Mouse (Mus musculus) stomach, embryonic 15.5 days (tissue): ENCODE results near the gene Kctd6. TPM values are rescaled to one million over a fixed set of nuclear protein-coding genes. Genes with fewer than 3 reads are reported as not detected.
A peak's percentile ranks its signal among the peaks of the same experiment; 100 is the strongest.

Experiments
- ATAC-seq: fragments of 200-750 bp; cut with Nextera tagmentation; 2 replicates; pipeline ENCODE4 v1.8.0; 2017; ENCODE audit warnings: low read depth, moderate number of reproducible peaks, moderate TSS enrichment; ENCODE audit not compliant: insufficient read depth, low FRiP score
- H3K27ac ChIP-seq: fragments of 300-500 bp; sonication (generic); 2 replicates; pipeline ENCODE4 v1.5.1; 2015; ENCODE audit warnings: mild to moderate bottlenecking, inconsistent platforms
- H3K27me3 ChIP-seq: fragments of 300-500 bp; sonication (generic); replicated peaks from 2 replicates; pipeline ENCODE4 v1.6.1; 2015; ENCODE audit warnings: inconsistent platforms
- H3K36me3 ChIP-seq: fragments of 300-500 bp; sonication (generic); 2 replicates; pipeline ENCODE4 v1.6.1; 2015; ENCODE audit warnings: inconsistent platforms
- H3K4me1 ChIP-seq: fragments of 300-500 bp; sonication (generic); 2 replicates; pipeline ENCODE4 v1.6.1; 2015; ENCODE audit warnings: inconsistent platforms
- H3K4me2 ChIP-seq: fragments of 300-500 bp; sonication (generic); 2 replicates; pipeline ENCODE4 v1.6.1; 2015; ENCODE audit warnings: mild to moderate bottlenecking, inconsistent platforms
- H3K4me3 ChIP-seq: fragments of 300-500 bp; sonication (generic); replicated peaks from 2 replicates; pipeline ENCODE4 v1.5.1; 2015; ENCODE audit warnings: inconsistent platforms
- H3K9ac ChIP-seq: fragments of 300-500 bp; sonication (generic); 2 replicates; pipeline ENCODE4 v1.6.1; 2015; ENCODE audit warnings: inconsistent platforms
- H3K9me3 ChIP-seq: fragments of 300-500 bp; sonication (generic); 2 replicates; pipeline ENCODE4 v1.6.1; 2016; ENCODE audit warnings: inconsistent platforms
- WGBS: fragments of 180-500 bp; shearing (Covaris S2); methylation state at CpG from one replicate; pipeline ENCODE4 v1.1.7; 2015; 5-methylcytosine and 5-hydroxymethylcytosine counted together
- polyA plus RNA-seq: library from polyadenylated mRNA; unstranded; fragments of >200 nt; fragmentation: Nextera tagmentation; extraction: Ambion mirVana; gene quantifications from 2 replicates; pipeline ENCODE4 v1.2.1, GENCODE M21; 2015

Gene Kctd6
- polyA plus RNA-seq, 1 experiment from 2014 or later: 14.2 TPM

- Histone ChIP-seq H3K27ac (no peak overlapping the region), H3K4me3 (no peak overlapping the region), H3K9ac (no peak overlapping the region), H3K27me3 (no peaks in the 10 kb centered on the region), H3K4me2 (peak overlapping the region; percentile 89), H3K9me3 (no peaks in the 10 kb centered on the region), H3K4me1 (no peaks in the 10 kb centered on the region; the same call in 1 of the 2 replicates), H3K36me3 (no peaks in the 10 kb centered on the region)
- WGBS: 67% methylated on average over 5 of the region's 5 CpGs
- no peak for ATAC-seq
Measured at GRCm38 (mm10) chr14:8216100-8216499, 2.2 kb downstream of the Kctd6 start.

GRCm38 (mm10) chr14:8218238-8218637 lies 4.3 kb downstream of the Kctd6 start:
- 72% methylated on average over 7 of the region's 7 CpGs for WGBS
- Histone ChIP-seq H3K36me3 (0 out of 2 replicates have a peak, but pooled peaks cover 4% of the 10 kb centered on the region), H3K4me2 (no peak overlapping the region), H3K4me1 (no peaks in the 10 kb centered on the region; the same call in 1 of the 2 replicates), H3K27me3 (no peaks in the 10 kb centered on the region), H3K9ac (no peak overlapping the region), H3K27ac (no peak overlapping the region), H3K9me3 (no peaks in the 10 kb centered on the region), H3K4me3 (no peak overlapping the region)
- ATAC-seq: no peak

- Histone ChIP-seq H3K9me3 (no peaks in the 10 kb centered on the region), H3K36me3 (0 out of 2 replicates have a peak, but pooled peaks cover 4% of the 10 kb centered on the region), H3K4me3 (no peak overlapping the region), H3K4me1 (no peaks in the 10 kb centered on the region; the same call in 1 of the 2 replicates), H3K27me3 (no peaks in the 10 kb centered on the region), H3K27ac (no peak overlapping the region), H3K4me2 (no peak overlapping the region), H3K9ac (no peak overlapping the region)
- no peak for ATAC-seq
- 52% methylated on average over 10 of the region's 10 CpGs for WGBS
Measured at GRCm38 (mm10) chr14:8218730-8219380, 4.9 kb downstream of the Kctd6 start.

- Histone ChIP-seq H3K4me2 (no peak overlapping the region), H3K4me1 (no peaks in the 10 kb centered on the region; the same call in 1 of the 2 replicates), H3K9ac (no peak overlapping the region), H3K27ac (no peak overlapping the region), H3K36me3 (0 out of 2 replicates have a peak, but pooled peaks cover 7% of the 10 kb centered on the region), H3K27me3 (no peaks in the 10 kb centered on the region), H3K9me3 (no peaks in the 10 kb centered on the region), H3K4me3 (no peak overlapping the region)
- WGBS: 74% methylated on average over 11 of the region's 11 CpGs
- ATAC-seq: no peak
Measured at GRCm38 (mm10) chr14:8219876-8220275, 5.9 kb downstream of the Kctd6 start.

GRCm38 (mm10) chr14:8220306-8220705 lies 6.4 kb downstream of the Kctd6 start:
- H3K9me3 ChIP-seq: no peaks in the 10 kb centered on the region
- H3K4me1 ChIP-seq: no peaks in the 10 kb centered on the region
- WGBS: 67% methylated on average over 7 of the region's 7 CpGs
- no peak overlapping the region for H3K4me2 ChIP-seq
- no peak overlapping the region for H3K9ac ChIP-seq
- H3K27me3 ChIP-seq: no peaks in the 10 kb centered on the region
- H3K27ac ChIP-seq: no peak overlapping the region
- no peak for ATAC-seq
- no peak overlapping the region for H3K4me3 ChIP-seq
- H3K36me3 ChIP-seq: 0 out of 2 replicates have a peak, but pooled peaks cover 7% of the 10 kb centered on the region

GRCm38 (mm10) chr14:8220912-8221311 lies 7.0 kb downstream of the Kctd6 start:
- 79% methylated on average over 2 of the region's 2 CpGs for WGBS
- ATAC-seq: no peak
- H3K9me3 ChIP-seq: no peaks in the 10 kb centered on the region

GRCm38 (mm10) chr14:8222561-8222960 lies 8.6 kb downstream of the Kctd6 start:
- Histone ChIP-seq H3K9me3 (no peaks in the 10 kb centered on the region), H3K4me2 (no peak overlapping the region), H3K9ac (no peak overlapping the region), H3K4me1 (no peaks in the 10 kb centered on the region), H3K4me3 (no peak overlapping the region), H3K36me3 (0 out of 2 replicates have a peak, but pooled peaks cover 7% of the 10 kb centered on the region), H3K27ac (no peak overlapping the region), H3K27me3 (no peaks in the 10 kb centered on the region)
- WGBS: 95% methylated on average over 16 of the region's 16 CpGs
- ATAC-seq: no peak

More at GRCm38 (mm10) chr14:8220912-8221311, 7.0 kb downstream of the Kctd6 start:
- Histone ChIP-seq H3K4me2 (no peak overlapping the region), H3K4me1 (no peaks in the 10 kb centered on the region), H3K27me3 (no peaks in the 10 kb centered on the region), H3K9ac (no peak overlapping the region), H3K36me3 (0 out of 2 replicates have a peak, but pooled peaks cover 7% of the 10 kb centered on the region), H3K4me3 (no peak overlapping the region), H3K27ac (no peak overlapping the region)

GRCm38 (mm10) chr14:8223506-8224293 lies 9.8 kb downstream of the Kctd6 start:
- Histone ChIP-seq H3K4me3 (no peak overlapping the region), H3K36me3 (0 out of 2 replicates have a peak, but pooled peaks cover 7% of the 10 kb centered on the region), H3K4me2 (no peak overlapping the region), H3K27me3 (no peaks in the 10 kb centered on the region), H3K4me1 (no peaks in the 10 kb centered on the region), H3K9ac (no peak overlapping the region), H3K9me3 (no peaks in the 10 kb centered on the region), H3K27ac (no peak overlapping the region)
- 78% methylated on average over 10 of the region's 10 CpGs for WGBS
- no peak for ATAC-seq

- no peak overlapping the region for H3K9ac ChIP-seq
- WGBS: 72% methylated on average over 2 of the region's 2 CpGs
- ATAC-seq: no peak
- H3K4me2 ChIP-seq: no peak overlapping the region
- H3K27me3 ChIP-seq: no peaks in the 10 kb centered on the region
- H3K4me1 ChIP-seq: no peaks in the 10 kb centered on the region
- no peaks in the 10 kb centered on the region for H3K9me3 ChIP-seq
- 0 out of 2 replicates have a peak, but pooled peaks cover 7% of the 10 kb centered on the region for H3K36me3 ChIP-seq
- no peak overlapping the region for H3K27ac ChIP-seq
- H3K4me3 ChIP-seq: no peak overlapping the region
Measured at GRCm38 (mm10) chr14:8224805-8225204, 10.9 kb downstream of the Kctd6 start.

GRCm38 (mm10) chr14:8229367-8230019 lies 15.6 kb downstream of the Kctd6 start:
- Histone ChIP-seq H3K27me3 (no peaks in the 10 kb centered on the region), H3K4me3 (no peak overlapping the region), H3K36me3 (0 out of 2 replicates have a peak, but pooled peaks cover under 1% of the 10 kb centered on the region), H3K27ac (no peak overlapping the region), H3K9me3 (no peaks in the 10 kb centered on the region), H3K4me1 (no peaks in the 10 kb centered on the region), H3K9ac (no peak overlapping the region), H3K4me2 (no peak overlapping the region)
- ATAC-seq: no peak
- 80% methylated on average over 9 of the region's 9 CpGs for WGBS

- Histone ChIP-seq H3K36me3 (no peaks in the 10 kb centered on the region), H3K27me3 (no peaks in the 10 kb centered on the region), H3K4me3 (no peak overlapping the region), H3K27ac (no peak overlapping the region), H3K9ac (no peak overlapping the region), H3K9me3 (no peaks in the 10 kb centered on the region), H3K4me1 (no peaks in the 10 kb centered on the region), H3K4me2 (no peak overlapping the region)
- 81% methylated on average over 6 of the region's 6 CpGs for WGBS
- no peak for ATAC-seq
Measured at GRCm38 (mm10) chr14:8232155-8232910, 18.4 kb downstream of the Kctd6 start.
